Mouse (Mus musculus) kidney, embryonic 16.5 days (tissue): ENCODE measurements around the gene Zfp185. TPM values are rescaled to one million over a fixed set of nuclear protein-coding genes. Genes with fewer than 3 reads are reported as not detected.
A peak's percentile ranks its signal among the peaks of the same experiment; 100 is the strongest.

Source experiments
- ATAC-seq: fragments of 200-750 bp; cut with Nextera tagmentation; 2 replicates; pipeline ENCODE4 v1.8.0; 2017; ENCODE audit warnings: moderate TSS enrichment; ENCODE audit not compliant: low FRiP score, low TSS enrichment
- H3K27ac ChIP-seq: fragments of 300-500 bp; sonication (generic); 2 replicates; pipeline ENCODE4 v1.5.1; 2014; ENCODE audit warnings: low read length
- H3K27me3 ChIP-seq: fragments of 300-500 bp; sonication (generic); 2 replicates; pipeline ENCODE4 v1.6.1; 2014; ENCODE audit warnings: low read length, control low read depth, mixed read lengths; ENCODE audit not compliant: insufficient read depth
- H3K36me3 ChIP-seq: fragments of 300-500 bp; sonication (generic); 2 replicates; pipeline ENCODE4 v1.6.1; 2014; ENCODE audit warnings: low read length, control low read depth, mixed read lengths; ENCODE audit not compliant: insufficient read depth
- H3K4me1 ChIP-seq: fragments of 300-500 bp; sonication (generic); 2 replicates; pipeline ENCODE4 v1.6.1; 2014; ENCODE audit warnings: low read length, control low read depth, mixed read lengths; ENCODE audit not compliant: insufficient read depth
- H3K4me2 ChIP-seq: fragments of 300-500 bp; sonication (generic); replicated peaks from 2 replicates; pipeline ENCODE4 v1.6.1; 2014; ENCODE audit warnings: low read depth, low read length
- H3K4me3 ChIP-seq: fragments of 300-500 bp; sonication (generic); 2 replicates; pipeline ENCODE4 v1.5.1; 2014; ENCODE audit warnings: mild to moderate bottlenecking, low read length
- H3K9ac ChIP-seq: fragments of 300-500 bp; sonication (generic); replicated peaks from 2 replicates; pipeline ENCODE4 v1.6.1; 2014; ENCODE audit warnings: low read length
- H3K9me3 ChIP-seq: fragments of 300-500 bp; sonication (generic); 2 replicates; pipeline ENCODE4 v1.6.1; 2016; ENCODE audit warnings: low read length, control low read depth
- WGBS: fragments of 180-500 bp; shearing (Covaris S2); extraction: QIAGEN DNeasy Blood & Tissue Kit; methylation state at CpG from one replicate; pipeline ENCODE4 v1.1.7; 2014; 5-methylcytosine and 5-hydroxymethylcytosine counted together
- polyA plus RNA-seq: library from polyadenylated mRNA; unstranded; fragments of >200 nt; fragmentation: Nextera tagmentation; extraction: Ambion mirVana; gene quantifications from 2 replicates; pipeline ENCODE4 v1.2.1, GENCODE M21; 2015

The Zfp185 gene
- polyA plus RNA-seq, 1 experiment from 2014 or later: 7.5 TPM

- Histone ChIP-seq H3K4me2 (no peak overlapping the region), H3K4me1 (no peaks in the 10 kb centered on the region), H3K4me3 (no peak overlapping the region), H3K27ac (no peak overlapping the region), H3K27me3 (peaks cover 12% of the 10 kb centered on the region; the same call in 1 of the 2 replicates), H3K36me3 (no peaks in the 10 kb centered on the region), H3K9ac (no peak overlapping the region), H3K9me3 (no peaks in the 10 kb centered on the region)
- WGBS: 83% methylated on average over 3 of the region's 3 CpGs
- ATAC-seq: no peak
These were observed 3.4 kb downstream of the Zfp185 start for GRCm38 (mm10) chrX:72990581-72990980.

GRCm38 (mm10) chrX:72992291-72992919, 5.3 kb downstream of the Zfp185 start:
- no peak for ATAC-seq
- Histone ChIP-seq H3K4me2 (no peak overlapping the region), H3K36me3 (no peaks in the 10 kb centered on the region), H3K9me3 (no peaks in the 10 kb centered on the region), H3K27ac (no peak overlapping the region), H3K4me3 (no peak overlapping the region), H3K9ac (no peak overlapping the region), H3K4me1 (no peaks in the 10 kb centered on the region), H3K27me3 (peaks cover 16% of the 10 kb centered on the region; the same call in 1 of the 2 replicates)
- WGBS: 60% methylated on average over 5 of the region's 5 CpGs

GRCm38 (mm10) chrX:72995542-72995941, 8.4 kb downstream of the Zfp185 start:
- no peak for ATAC-seq
- H3K9me3 ChIP-seq: no peaks in the 10 kb centered on the region
- no peak overlapping the region for H3K4me2 ChIP-seq
- no peaks in the 10 kb centered on the region for H3K36me3 ChIP-seq
- 67% methylated on average over 3 of the region's 3 CpGs for whole genome bisulfite sequencing
- H3K9ac ChIP-seq: no peak overlapping the region
- H3K27ac ChIP-seq: no peak overlapping the region
- H3K27me3 ChIP-seq: peaks cover 12% of the 10 kb centered on the region; the same call in 1 of the 2 replicates
- no peak overlapping the region for H3K4me3 ChIP-seq
- H3K4me1 ChIP-seq: no peaks in the 10 kb centered on the region

- WGBS: 83% methylated on average over 5 of the region's 5 CpGs
These were observed 16.0 kb downstream of the Zfp185 start for GRCm38 (mm10) chrX:73003110-73003509.

GRCm38 (mm10) chrX:73005678-73006077, 18.5 kb downstream of the Zfp185 start:
- no peaks in the 10 kb centered on the region for H3K4me1 ChIP-seq
- 74% methylated on average over 4 of the region's 4 CpGs for WGBS
- no peak overlapping the region for H3K27ac ChIP-seq

More at GRCm38 (mm10) chrX:73003110-73003509, 16.0 kb downstream of the Zfp185 start:
- H3K9me3 ChIP-seq: no peaks in the 10 kb centered on the region
- ATAC-seq: no peak
- peaks cover 7% of the 10 kb centered on the region; the same call in 1 of the 2 replicates for H3K27me3 ChIP-seq
- no peaks in the 10 kb centered on the region for H3K4me1 ChIP-seq
- H3K36me3 ChIP-seq: no peaks in the 10 kb centered on the region
- no peak overlapping the region for H3K4me3 ChIP-seq
- no peak overlapping the region for H3K9ac ChIP-seq
- H3K27ac ChIP-seq: no peak overlapping the region
- no peak overlapping the region for H3K4me2 ChIP-seq

GRCm38 (mm10) chrX:73007597-73008479, 20.7 kb downstream of the Zfp185 start:
- Histone ChIP-seq H3K36me3 (no peaks in the 10 kb centered on the region), H3K27me3 (no peaks in the 10 kb centered on the region; the same call in 1 of the 2 replicates), H3K9me3 (no peaks in the 10 kb centered on the region), H3K4me2 (peak overlapping the region; percentile 52), H3K4me3 (peak overlapping the region; percentile 45), H3K4me1 (no peaks in the 10 kb centered on the region), H3K27ac (peak overlapping the region; percentile 43; the same call in 1 of the 2 replicates), H3K9ac (peak overlapping the region; percentile 48; the same call in 1 of the 2 replicates)
- ATAC-seq: peak; percentile 100
- 26% methylated on average over 26 of the region's 27 CpGs for WGBS

More at GRCm38 (mm10) chrX:73005678-73006077, 18.5 kb downstream of the Zfp185 start:
- Histone ChIP-seq H3K9me3 (no peaks in the 10 kb centered on the region), H3K4me2 (no peak overlapping the region), H3K27me3 (peaks cover 7% of the 10 kb centered on the region; the same call in 1 of the 2 replicates), H3K4me3 (no peak overlapping the region), H3K9ac (no peak overlapping the region), H3K36me3 (no peaks in the 10 kb centered on the region)
- no peak for ATAC-seq

GRCm38 (mm10) chrX:73012846-73013245, 25.7 kb downstream of the Zfp185 start:
- Histone ChIP-seq H3K9ac (no peak overlapping the region), H3K27me3 (no peaks in the 10 kb centered on the region), H3K27ac (no peak overlapping the region), H3K36me3 (no peaks in the 10 kb centered on the region), H3K9me3 (no peaks in the 10 kb centered on the region), H3K4me2 (no peak overlapping the region), H3K4me3 (no peak overlapping the region), H3K4me1 (no peaks in the 10 kb centered on the region)
- ATAC-seq: no peak
- WGBS: 69% methylated on average over 4 of the region's 4 CpGs

- no peak within 1 kb of the TSS for H3K4me2 ChIP-seq
- no peaks in the 10 kb centered on the region for H3K9me3 ChIP-seq
- no peak within 1 kb of the TSS for H3K9ac ChIP-seq
- 62% methylated on average over 1 of the region's 1 CpGs for whole genome bisulfite sequencing
- no peak within 1 kb of the TSS for H3K27ac ChIP-seq
- peaks cover 8% of the 10 kb centered on the region; the same call in 1 of the 2 replicates for H3K27me3 ChIP-seq
- H3K4me1 ChIP-seq: no peaks in the 10 kb centered on the region
- H3K4me3 ChIP-seq: no peak within 1 kb of the TSS
- ATAC-seq: no peak
- H3K36me3 ChIP-seq: no peaks in the 10 kb centered on the region
These were observed 49.9 kb downstream of the Zfp185 start, which contains the start of gene Pnma5 for GRCm38 (mm10) chrX:73037003-73037402. TSS of gene Pnma5 (minus strand) at chrX:73037103.

- H3K27me3 ChIP-seq: peaks cover 8% of the 10 kb centered on the region; the same call in 1 of the 2 replicates
- no peaks in the 10 kb centered on the region for H3K9me3 ChIP-seq
- no peak for ATAC-seq
- no peak overlapping the region for H3K4me3 ChIP-seq
- WGBS: 78% methylated on average over 8 of the region's 8 CpGs
- H3K27ac ChIP-seq: no peak overlapping the region
- no peak overlapping the region for H3K4me2 ChIP-seq
- H3K9ac ChIP-seq: no peak overlapping the region
- no peaks in the 10 kb centered on the region for H3K4me1 ChIP-seq
- no peaks in the 10 kb centered on the region for H3K36me3 ChIP-seq
These were observed 51.7 kb downstream of the Zfp185 start for GRCm38 (mm10) chrX:73038831-73039230.
